Mouse (Mus musculus): ENCODE results near the gene Slc25a31.

- TF ChIP-seq POLR2A (IDR thresholded peaks at IDR 0.05; ENCODE audit: control insufficient read depth in 1 of 2, insufficient read depth in 1 of 2, low read depth in 1 of 2, low read length in 2 of 2, poor library complexity in 1 of 2) (no peak), USF2 (IDR thresholded peaks at IDR 0.05; ENCODE audit: borderline replicate concordance in 1 of 2, insufficient read depth in 1 of 2, low read depth in 1 of 2, low read length in 2 of 2) (no peak), MYB (IDR thresholded peaks at IDR 0.05; ENCODE audit: low read depth, low read length) (no peak), MEF2A (IDR thresholded peaks at IDR 0.05; ENCODE audit: extremely low read depth, insufficient replicate concordance, low read depth, low read length, poor library complexity, severe bottlenecking) (no peak), MAFK (IDR thresholded peaks at IDR 0.05; ENCODE audit: borderline replicate concordance, low read depth, low read length) (no peak), CTCF (IDR thresholded peaks at IDR 0.05 in 2 of 3, conservative IDR thresholded peaks at IDR 0.05 in 1 of 3; ENCODE audit: control insufficient read depth in 1 of 3, insufficient read depth in 1 of 3, low read depth in 2 of 3, low read length in 3 of 3, poor library complexity in 1 of 3, severe bottlenecking in 1 of 3) (no peak), ZMIZ1 (IDR thresholded peaks at IDR 0.05; ENCODE audit: low read depth, low read length) (no peak), BHLHE40 (IDR thresholded peaks at IDR 0.05; ENCODE audit: borderline replicate concordance, low read depth, low read length) (no peak), ELF1 (IDR thresholded peaks at IDR 0.05; ENCODE audit: low read depth, low read length) (no peak), GABPA (IDR thresholded peaks at IDR 0.05; ENCODE audit: low read depth, low read length) (no peak)
Measured at GRCm38 (mm10) chr3:40687588-40687987, 21.1 kb upstream of the Slc25a31 start.

All from MEL (cell line).